Mouse (Mus musculus) adrenal gland, postnatal 0 days (tissue): Measurements from ENCODE around the gene Tada2b. TPM values are rescaled to one million over a fixed set of nuclear protein-coding genes. Genes with fewer than 3 reads are reported as not detected.

ENCODE experiments used
- polyA plus RNA-seq: library from polyadenylated mRNA; unstranded; fragments of >200 nt; fragmentation: Nextera tagmentation; extraction: Ambion mirVana; gene quantifications from 2 replicates; pipeline ENCODE4 v1.2.1, GENCODE M21; 2015

Tada2b gene
- 1.2 and 1.5 TPM in 2 replicates for polyA plus RNA-seq

GRCm38 (mm10) chr5:36484171-36484990, at the start of gene Tada2b, which contains the start of gene Ccdc96:
TSS of gene Tada2b (minus strand) at chr5:36484285.
TSS of gene Ccdc96 (plus strand) at chr5:36484588.

GRCm38 (mm10) chr5:36464709-36465661, 19.1 kb downstream of the Tada2b start, which contains the start of gene Grpel1:
TSS of gene Grpel1 (plus strand) at chr5:36464998.

Other genes starting within 250 kb of the Tada2b start
- gene Sorcs2, start 86.1 kb downstream of the Tada2b start, polyA plus RNA-seq = 10.3 and 13.6 TPM in 2 replicates
- gene Grpel1, start 19.3 kb downstream of the Tada2b start, polyA plus RNA-seq = 87.7 and 103 TPM in 2 replicates
- gene Ccdc96, start 303 bp upstream of the Tada2b start, polyA plus RNA-seq = 0.19 and 0.43 TPM in 2 replicates
- gene Tbc1d14, start 109.0 kb upstream of the Tada2b start, polyA plus RNA-seq = 19.2 and 23.5 TPM in 2 replicates
- gene D5Ertd579e, start 211.7 kb upstream of the Tada2b start, polyA plus RNA-seq = 12.2 and 18.0 TPM in 2 replicates